Mouse (Mus musculus) CH12.LX (cell line): ENCODE data around the gene Smad1.

Source experiments
- CTCF ChIP-seq, 2 experiments: IDR thresholded peaks in 1 of 2; conservative IDR thresholded peaks in 1 of 2; 2 replicates each; pipeline ENCODE4 v1.5.1; 2011 to 2012; ENCODE audit warnings: low read depth in 2 of 2, low read length in 2 of 2, improper control_type of control experiment in 1 of 2, inconsistent platforms in 1 of 2, mild to moderate bottlenecking in 1 of 2, moderate library complexity in 1 of 2
- EP300 ChIP-seq: IDR thresholded peaks from 2 replicates; pipeline ENCODE4 v1.6.1; 2011; ENCODE audit warnings: low read length, improper control_type of control experiment
- SIN3A ChIP-seq: IDR thresholded peaks from 2 replicates; pipeline ENCODE4 v1.6.1; 2012; ENCODE audit warnings: low read length, improper control_type of control experiment, inconsistent platforms
- SMC3 ChIP-seq: IDR thresholded peaks from 2 replicates; pipeline ENCODE4 v1.6.1; 2011; ENCODE audit warnings: low read depth, low read length, improper control_type of control experiment
- USF2 ChIP-seq: conservative IDR thresholded peaks from 2 replicates; pipeline ENCODE4 v1.6.1; 2011; ENCODE audit warnings: low read depth, low read length, improper control_type of control experiment

GRCm38 (mm10) chr8:79288681-79289080 lies 110.6 kb downstream of the Smad1 start:
- TF ChIP-seq USF2 (no peak), SIN3A (no peak), EP300 (no peak), SMC3 (no peak), CTCF (conservative IDR thresholded peaks at IDR 0.05 in 1 of 2, IDR thresholded peaks at IDR 0.05 in 1 of 2; ENCODE audit: low read depth in 2 of 2, low read length in 2 of 2) (no peak)
